ENCODE assay signal across 9 mouse cellular contexts in the genomic region with DNA sequence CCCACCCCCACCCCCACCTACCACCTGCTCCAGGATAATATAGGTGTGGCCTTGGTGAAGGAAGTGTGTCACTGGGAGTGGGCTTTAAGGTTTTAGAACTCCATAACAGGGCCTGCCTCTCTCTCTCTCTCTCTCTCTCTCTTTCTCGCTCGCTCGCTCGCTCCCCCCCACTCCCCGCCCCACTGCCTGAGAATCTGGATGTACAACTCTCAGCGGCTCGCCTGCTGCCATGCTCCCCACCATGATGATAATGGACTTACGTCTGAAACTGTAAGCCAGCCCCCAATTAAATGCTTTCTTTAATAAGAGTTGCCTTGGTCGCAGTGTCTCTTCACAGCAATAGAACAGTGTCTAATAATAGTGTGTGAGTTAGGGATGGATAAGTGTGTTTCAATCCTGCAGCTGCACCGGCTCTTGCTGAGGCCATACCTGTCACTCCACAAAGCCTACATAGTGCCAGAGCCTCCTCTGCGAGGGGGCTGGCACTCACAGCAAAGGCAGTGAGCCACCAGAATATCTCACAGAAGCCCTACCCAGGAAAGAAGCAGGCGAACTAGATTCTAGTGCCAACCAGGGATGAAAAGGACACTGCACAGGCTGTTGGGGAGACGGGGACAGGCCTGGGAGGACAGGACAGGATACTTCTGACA. TPM values are rescaled to one million over a fixed set of nuclear protein-coding genes. Genes with fewer than 3 reads are reported as not detected.
DNase-seq lines count a peak whose midpoint lies in the region; ATAC-seq and TF ChIP-seq lines count a peak whose summit lies in the region.
"Had no signal": no experiment of that assay in that cellular context is flagged by ENCODE, and none has a peak within 500 bp of the region (broad histone marks: within the 10 kb centered on the region; RNA-seq: fewer than 3 reads in every experiment).

No protein-coding gene starts in this region.

- peak overlapping the region; percentile 23 for H3K4me3 ChIP-seq in gastrocnemius, adult 2 months
- no peak overlapping the region for H3K4me3 ChIP-seq in forebrain, postnatal 0 days (ENCODE audit: low read depth, low read length)
- H3K4me3 ChIP-seq in liver, postnatal 0 days (ENCODE audit: low read depth, low read length), result no peak overlapping the region
- H3K4me3 ChIP-seq: embryonic facial prominence, embryonic 15.5 days had no signal

- no peak for TF ChIP-seq CTCF in gastrocnemius, adult 2 months (IDR thresholded peaks at IDR 0.05)
- TF ChIP-seq CTCF in forebrain, postnatal 0 days (IDR thresholded peaks at IDR 0.05; ENCODE audit: low read depth), result no peak
- no peak for TF ChIP-seq CTCF in liver, postnatal 0 days (IDR thresholded peaks at IDR 0.05; ENCODE audit: low read depth)

- peak overlapping the region; percentile 21; the same call in 1 of the 2 replicates for H3K4me2 ChIP-seq in forebrain, postnatal 0 days (ENCODE audit: low read depth)
- no peak overlapping the region for H3K4me2 ChIP-seq in liver, postnatal 0 days (ENCODE audit: low read depth, low read length)
- H3K4me2 ChIP-seq: embryonic facial prominence, embryonic 15.5 days had no signal

- peak overlapping the region; percentile 33 for H3K9ac ChIP-seq in forebrain, postnatal 0 days
- no peak overlapping the region for H3K9ac ChIP-seq in liver, postnatal 0 days (replicated peaks)
- H3K9ac ChIP-seq: embryonic facial prominence, embryonic 15.5 days had no signal

- no peak for TF ChIP-seq EP300 in liver, postnatal 0 days (IDR thresholded peaks at IDR 0.05; ENCODE audit: low read depth)

- ATAC-seq in forebrain, postnatal 0 days, result peak; percentile 85
- ATAC-seq in liver, postnatal 0 days, result no peak
- no peak for ATAC-seq in megakaryocyte-erythroid progenitor cell, adult 5-6 weeks (replicated peaks; ENCODE audit: low FRiP score, low TSS enrichment, poor library complexity, severe bottlenecking)

- 13% methylated on average over 13 of the region's 13 CpGs for WGBS in forebrain, postnatal 0 days
- WGBS in liver, postnatal 0 days (ENCODE audit: insufficient replicate concordance), result 84% methylated on average over 13 of the region's 13 CpGs

- no peaks in the 10 kb centered on the region for H3K9me3 ChIP-seq in forebrain, postnatal 0 days (ENCODE audit: low read length)
- H3K9me3 ChIP-seq in liver, postnatal 0 days (ENCODE audit: low read length), result no peaks in the 10 kb centered on the region
- H3K9me3 ChIP-seq: embryonic facial prominence, embryonic 15.5 days had no signal

- intact Hi-C loops in gastrocnemius, adult 2 months (cut with DNase I), result no loop called here
- intact Hi-C loops in left cerebral cortex, postnatal 25 days (cut with DNase I), result no loop called here

- no peaks in the 10 kb centered on the region for H3K27me3 ChIP-seq in forebrain, postnatal 0 days (ENCODE audit: insufficient read depth, low read length)
- no peaks in the 10 kb centered on the region for H3K27me3 ChIP-seq in liver, postnatal 0 days (ENCODE audit: insufficient read depth, low read length)
- H3K27me3 ChIP-seq: embryonic facial prominence, embryonic 15.5 days had no signal

- H3K27ac ChIP-seq in gastrocnemius, adult 2 months, result peak overlapping the region; percentile 77
- peak overlapping the region; percentile 87 for H3K27ac ChIP-seq in forebrain, postnatal 0 days (ENCODE audit: low read depth, low read length)
- H3K27ac ChIP-seq in liver, postnatal 0 days (ENCODE audit: low read depth), result no peak overlapping the region
- H3K27ac ChIP-seq: embryonic facial prominence, embryonic 15.5 days had no signal

- no peak for DNase-seq in gastrocnemius, adult 2 months
- DNase-seq in gastrocnemius, postnatal 4 days (ENCODE audit: low spot score in 2 of 2), result no peak
- DNase-seq in brain, adult 2 months (ENCODE audit: low read depth, low spot score), result peak; percentile 86
- DNase-seq in forebrain, postnatal 0 days, result peak; percentile 65
- DNase-seq in left cerebral cortex, postnatal 25 days (ENCODE audit: low spot score in 2 of 2), result peak; percentile 36 to 73
- no peak for DNase-seq in liver, postnatal 0 days
- no peak for DNase-seq in ovary, postnatal 14 days (ENCODE audit: low spot score)

- H3K36me3 ChIP-seq in forebrain, postnatal 0 days (ENCODE audit: insufficient read depth), result no peaks in the 10 kb centered on the region
- H3K36me3 ChIP-seq in liver, postnatal 0 days (replicated peaks; ENCODE audit: insufficient read depth, low read length), result no peaks in the 10 kb centered on the region
- H3K36me3 ChIP-seq: embryonic facial prominence, embryonic 15.5 days had no signal

- peaks cover 10% of the 10 kb centered on the region; the same call in 1 of the 2 replicates for H3K4me1 ChIP-seq in forebrain, postnatal 0 days (ENCODE audit: insufficient read depth)
- peaks cover 3% of the 10 kb centered on the region; the same call in 1 of the 2 replicates for H3K4me1 ChIP-seq in liver, postnatal 0 days (ENCODE audit: insufficient read depth)

RNA-seq across cellular contexts. Expression of a gene that starts 26.6 kb away (rescaled TPM):
- 10 to 100 TPM; 76.3 to 92.0 TPM for total RNA-seq in gastrocnemius, adult 2 months (2021)
- total RNA-seq in gastrocnemius, postnatal 4 days (2021), result 10 to 100 TPM; 36.8 to 41.4 TPM
- total RNA-seq in forebrain, postnatal 0 days (2014; rRNA removed), result 21.5 and 30.0 TPM in 2 replicates
- 11.6 and 15.4 TPM in 2 replicates for polyA plus RNA-seq in forebrain, postnatal 0 days (2015; fragmentation: Nextera tagmentation; extraction: Ambion mirVana)
- 100 to 1,000 TPM in 1 of 2 experiments, 10 to 100 TPM in 1; 95.8 to 103 TPM for total RNA-seq in left cerebral cortex, postnatal 25 days (2021)
- 1.7 TPM in 2 replicates for polyA plus RNA-seq in liver, postnatal 0 days (2015; fragmentation: Nextera tagmentation; extraction: Ambion mirVana)
- 0.48 and 3.2 TPM in 2 replicates for total RNA-seq in megakaryocyte-erythroid progenitor cell, adult 5-6 weeks (2014; fragmentation: Nextera tagmentation)
- total RNA-seq in megakaryocyte-erythroid progenitor cell, adult 5-6 weeks (2017), result 0.33 and 0.65 TPM in 2 replicates

RNA-seq across cellular contexts. Expression of a gene that starts 47.4 kb away (rescaled TPM):
- 1 to 10 TPM; 2.1 to 3.0 TPM for total RNA-seq in gastrocnemius, adult 2 months (2021)
- total RNA-seq in gastrocnemius, postnatal 4 days (2021), result 10 to 100 TPM in 1 of 2 experiments, 1 to 10 TPM in 1; 9.2 to 12.9 TPM
- 32.7 and 41.1 TPM in 2 replicates for total RNA-seq in forebrain, postnatal 0 days (2014; rRNA removed)
- 29.5 and 35.3 TPM in 2 replicates for polyA plus RNA-seq in forebrain, postnatal 0 days (2015; fragmentation: Nextera tagmentation; extraction: Ambion mirVana)
- 10 to 100 TPM; 26.4 to 27.9 TPM for total RNA-seq in left cerebral cortex, postnatal 25 days (2021)
- polyA plus RNA-seq in liver, postnatal 0 days (2015; fragmentation: Nextera tagmentation; extraction: Ambion mirVana), result 142 and 151 TPM in 2 replicates
- total RNA-seq in megakaryocyte-erythroid progenitor cell, adult 5-6 weeks (2014; fragmentation: Nextera tagmentation), result 6.8 and 7.7 TPM in 2 replicates
- 5.6 and 7.8 TPM in 2 replicates for total RNA-seq in megakaryocyte-erythroid progenitor cell, adult 5-6 weeks (2017)

RNA-seq across cellular contexts. Expression of a gene that starts 52.7 kb away (rescaled TPM):
- 1 to 10 TPM; 1.6 to 2.5 TPM for total RNA-seq in gastrocnemius, adult 2 months (2021)
- 10 to 100 TPM; 13.5 to 18.3 TPM for total RNA-seq in gastrocnemius, postnatal 4 days (2021)
- 9.5 and 16.0 TPM in 2 replicates for total RNA-seq in forebrain, postnatal 0 days (2014; rRNA removed)
- polyA plus RNA-seq in forebrain, postnatal 0 days (2015; fragmentation: Nextera tagmentation; extraction: Ambion mirVana), result 11.4 and 12.9 TPM in 2 replicates
- 1 to 10 TPM; 3.3 to 3.7 TPM for total RNA-seq in left cerebral cortex, postnatal 25 days (2021)
- 13.9 and 17.7 TPM in 2 replicates for polyA plus RNA-seq in liver, postnatal 0 days (2015; fragmentation: Nextera tagmentation; extraction: Ambion mirVana)
- total RNA-seq in megakaryocyte-erythroid progenitor cell, adult 5-6 weeks (2014; fragmentation: Nextera tagmentation), result 103 and 104 TPM in 2 replicates
- 70.5 and 80.3 TPM in 2 replicates for total RNA-seq in megakaryocyte-erythroid progenitor cell, adult 5-6 weeks (2017)

RNA-seq across cellular contexts. Expression of a gene that starts 57.1 kb away (rescaled TPM):
- 1 to 10 TPM; 6.0 to 9.4 TPM for total RNA-seq in gastrocnemius, adult 2 months (2021)
- total RNA-seq in gastrocnemius, postnatal 4 days (2021), result 10 to 100 TPM; 14.2 to 14.5 TPM
- total RNA-seq in forebrain, postnatal 0 days (2014; rRNA removed), result 24.7 and 24.9 TPM in 2 replicates
- polyA plus RNA-seq in forebrain, postnatal 0 days (2015; fragmentation: Nextera tagmentation; extraction: Ambion mirVana), result 11.4 and 15.2 TPM in 2 replicates
- 10 to 100 TPM; 47.0 to 51.6 TPM for total RNA-seq in left cerebral cortex, postnatal 25 days (2021)
- polyA plus RNA-seq in liver, postnatal 0 days (2015; fragmentation: Nextera tagmentation; extraction: Ambion mirVana), result 6.6 and 8.3 TPM in 2 replicates
- total RNA-seq in megakaryocyte-erythroid progenitor cell, adult 5-6 weeks (2014; fragmentation: Nextera tagmentation), result 14.8 and 18.4 TPM in 2 replicates
- total RNA-seq in megakaryocyte-erythroid progenitor cell, adult 5-6 weeks (2017), result 1.7 and 3.5 TPM in 2 replicates

Comparison
In these comparisons a context has a peak if more than half of its experiments do, and no peak if none do; other contexts are left out.
1. DNase-seq: peak in brain, adult 2 months (single experiment), forebrain, postnatal 0 days (single experiment) and left cerebral cortex, postnatal 25 days (2 of 2); none in gastrocnemius, adult 2 months (single experiment), gastrocnemius, postnatal 4 days (0 of 2), liver, postnatal 0 days (single experiment) and ovary, postnatal 14 days (single experiment).